Mouse (Mus musculus) forebrain, embryonic 10.5 days (tissue): Measurements from ENCODE around the gene Zgpat. TPM values are rescaled to one million over a fixed set of nuclear protein-coding genes. Genes with fewer than 3 reads are reported as not detected.

Source experiments
- DNase-seq: peaks from one replicate; pipeline ENCODE4 v3.0.0-alpha.2; 2017; ENCODE audit warnings: low spot score; ENCODE audit errors: extremely low spot score
- H3K27ac ChIP-seq: fragments of 300-500 bp; sonication (generic); 2 replicates; pipeline ENCODE4 v1.5.1; 2016; ENCODE audit warnings: mild to moderate bottlenecking
- H3K27me3 ChIP-seq: fragments of 300-500 bp; sonication (generic); 2 replicates; pipeline ENCODE4 v1.6.1; 2016; ENCODE audit warnings: mild to moderate bottlenecking; ENCODE audit not compliant: poor library complexity, severe bottlenecking
- H3K36me3 ChIP-seq: fragments of 300-500 bp; sonication (generic); replicated peaks from 2 replicates; pipeline ENCODE4 v1.6.1; 2016; ENCODE audit warnings: mild to moderate bottlenecking, moderate library complexity
- H3K4me1 ChIP-seq: fragments of 300-500 bp; sonication (generic); 2 replicates; pipeline ENCODE4 v1.6.1; 2016
- H3K4me3 ChIP-seq: fragments of 300-500 bp; sonication (generic); 2 replicates; pipeline ENCODE4 v1.5.1; 2016; ENCODE audit warnings: mild to moderate bottlenecking, moderate library complexity
- H3K9me3 ChIP-seq: fragments of 300-500 bp; sonication (generic); 2 replicates; pipeline ENCODE4 v1.6.1; 2016; ENCODE audit warnings: mild to moderate bottlenecking, moderate library complexity
- WGBS: fragments of 180-500 bp; shearing (Covaris S2); methylation state at CpG from one replicate; pipeline ENCODE4 v1.1.7; 2016; 5-methylcytosine and 5-hydroxymethylcytosine counted together
- polyA plus RNA-seq: library from polyadenylated mRNA; unstranded; fragments of >200 nt; fragmentation: Nextera tagmentation; extraction: Ambion mirVana; gene quantifications from 2 replicates; pipeline ENCODE4 v1.2.1, GENCODE M21; 2016

Zgpat gene
- polyA plus RNA-seq, 1 experiment from 2014 or later: 43.7 TPM

- Histone ChIP-seq H3K9me3 (0 out of 2 replicates have a peak, but pooled peaks cover 6% of the 10 kb centered on the region), H3K27ac (no peak overlapping the region), H3K4me3 (no peak overlapping the region), H3K27me3 (no peaks in the 10 kb centered on the region), H3K4me1 (peaks cover 35% of the 10 kb centered on the region), H3K36me3 (peaks cover 59% of the 10 kb centered on the region)
- DNase-seq: no peak
- WGBS: 95% methylated on average over 5 of the region's 5 CpGs
These were observed 5.3 kb downstream of the Zgpat start for GRCm38 (mm10) chr2:181370001-181370400.

GRCm38 (mm10) chr2:181375787-181376186 lies 11.1 kb downstream of the Zgpat start:
- Histone ChIP-seq H3K4me1 (no peaks in the 10 kb centered on the region), H3K36me3 (peaks cover 55% of the 10 kb centered on the region), H3K9me3 (no peaks in the 10 kb centered on the region), H3K4me3 (no peak overlapping the region), H3K27ac (no peak overlapping the region), H3K27me3 (no peaks in the 10 kb centered on the region)
- DNase-seq: no peak
- 90% methylated on average over 2 of the region's 2 CpGs for WGBS

GRCm38 (mm10) chr2:181377230-181377629 lies 12.5 kb downstream of the Zgpat start:
- Histone ChIP-seq H3K4me1 (no peaks in the 10 kb centered on the region), H3K27ac (no peak overlapping the region), H3K27me3 (no peaks in the 10 kb centered on the region), H3K4me3 (no peak overlapping the region), H3K36me3 (peaks cover 56% of the 10 kb centered on the region), H3K9me3 (no peaks in the 10 kb centered on the region)
- 86% methylated on average over 2 of the region's 2 CpGs for WGBS
- no peak for DNase-seq

GRCm38 (mm10) chr2:181378701-181379100 lies 14.0 kb downstream of the Zgpat start:
- no peaks in the 10 kb centered on the region for H3K4me1 ChIP-seq
- H3K9me3 ChIP-seq: no peaks in the 10 kb centered on the region
- no peak for DNase-seq
- H3K27ac ChIP-seq: no peak overlapping the region
- H3K27me3 ChIP-seq: no peaks in the 10 kb centered on the region
- peaks cover 70% of the 10 kb centered on the region for H3K36me3 ChIP-seq
- no peak overlapping the region for H3K4me3 ChIP-seq
- 92% methylated on average over 5 of the region's 5 CpGs for WGBS

- Histone ChIP-seq H3K27me3 (no peaks in the 10 kb centered on the region), H3K27ac (no peak within 1 kb of the TSS), H3K4me3 (no peak within 1 kb of the TSS), H3K4me1 (no peaks in the 10 kb centered on the region), H3K36me3 (peaks cover 72% of the 10 kb centered on the region), H3K9me3 (no peaks in the 10 kb centered on the region)
- 95% methylated on average over 12 of the region's 12 CpGs for WGBS
- DNase-seq: no peak
These were observed 15.1 kb downstream of the Zgpat start, which contains the start of gene Lime1 for GRCm38 (mm10) chr2:181379778-181380177. Gene Lime1, plus strand, starts transcription at chr2:181380078.

GRCm38 (mm10) chr2:181380251-181380650 lies 15.5 kb downstream of the Zgpat start:
- no peak overlapping the region for H3K27ac ChIP-seq
- WGBS: 91% methylated on average over 5 of the region's 5 CpGs
- no peak overlapping the region for H3K4me3 ChIP-seq
- peaks cover 74% of the 10 kb centered on the region for H3K36me3 ChIP-seq
- H3K27me3 ChIP-seq: no peaks in the 10 kb centered on the region
- H3K4me1 ChIP-seq: no peaks in the 10 kb centered on the region
- DNase-seq: no peak
- no peaks in the 10 kb centered on the region for H3K9me3 ChIP-seq

- H3K4me3 ChIP-seq: no peak overlapping the region
- DNase-seq: no peak
- no peaks in the 10 kb centered on the region for H3K4me1 ChIP-seq
- WGBS: 94% methylated on average over 5 of the region's 5 CpGs
- no peak overlapping the region for H3K27ac ChIP-seq
- H3K9me3 ChIP-seq: no peaks in the 10 kb centered on the region
- H3K27me3 ChIP-seq: no peaks in the 10 kb centered on the region
- peaks cover 81% of the 10 kb centered on the region for H3K36me3 ChIP-seq
These were observed 16.4 kb downstream of the Zgpat start for GRCm38 (mm10) chr2:181381107-181381506.

- H3K4me3 ChIP-seq: no peak overlapping the region
- H3K36me3 ChIP-seq: peaks cover 87% of the 10 kb centered on the region
- WGBS: 95% methylated on average over 6 of the region's 6 CpGs
These were observed 17.0 kb downstream of the Zgpat start for GRCm38 (mm10) chr2:181381631-181382306.

GRCm38 (mm10) chr2:181384463-181384862 lies 19.7 kb downstream of the Zgpat start:
- Histone ChIP-seq H3K27ac (no peak overlapping the region), H3K27me3 (no peaks in the 10 kb centered on the region), H3K9me3 (no peaks in the 10 kb centered on the region), H3K36me3 (peaks cover 81% of the 10 kb centered on the region), H3K4me1 (no peaks in the 10 kb centered on the region), H3K4me3 (no peak overlapping the region)
- DNase-seq: no peak
- 92% methylated on average over 7 of the region's 7 CpGs for WGBS

More at GRCm38 (mm10) chr2:181381631-181382306, 17.0 kb downstream of the Zgpat start:
- Histone ChIP-seq H3K4me1 (no peaks in the 10 kb centered on the region), H3K27me3 (no peaks in the 10 kb centered on the region), H3K27ac (no peak overlapping the region), H3K9me3 (no peaks in the 10 kb centered on the region)
- DNase-seq: no peak

GRCm38 (mm10) chr2:181384919-181385391 lies 20.2 kb downstream of the Zgpat start:
- Histone ChIP-seq H3K27ac (no peak overlapping the region), H3K27me3 (no peaks in the 10 kb centered on the region), H3K9me3 (no peaks in the 10 kb centered on the region), H3K4me3 (no peak overlapping the region), H3K36me3 (peaks cover 78% of the 10 kb centered on the region), H3K4me1 (no peaks in the 10 kb centered on the region)
- no peak for DNase-seq
- 89% methylated on average over 4 of the region's 4 CpGs for WGBS

GRCm38 (mm10) chr2:181385885-181386284 lies 21.2 kb downstream of the Zgpat start:
- H3K27ac ChIP-seq: no peak overlapping the region
- no peak for DNase-seq
- 94% methylated on average over 3 of the region's 3 CpGs for WGBS

GRCm38 (mm10) chr2:181386663-181387210 lies 22.0 kb downstream of the Zgpat start:
- no peak overlapping the region for H3K4me3 ChIP-seq
- no peak overlapping the region for H3K27ac ChIP-seq
- whole genome bisulfite sequencing: 77% methylated on average over 4 of the region's 4 CpGs
- H3K27me3 ChIP-seq: no peaks in the 10 kb centered on the region
- H3K36me3 ChIP-seq: peaks cover 78% of the 10 kb centered on the region
- no peak for DNase-seq
- H3K9me3 ChIP-seq: no peaks in the 10 kb centered on the region
- H3K4me1 ChIP-seq: no peaks in the 10 kb centered on the region

More at GRCm38 (mm10) chr2:181385885-181386284, 21.2 kb downstream of the Zgpat start:
- Histone ChIP-seq H3K9me3 (no peaks in the 10 kb centered on the region), H3K27me3 (no peaks in the 10 kb centered on the region), H3K4me3 (no peak overlapping the region), H3K36me3 (peaks cover 78% of the 10 kb centered on the region), H3K4me1 (no peaks in the 10 kb centered on the region)

- Histone ChIP-seq H3K4me1 (no peaks in the 10 kb centered on the region), H3K27ac (no peak overlapping the region), H3K36me3 (peaks cover 73% of the 10 kb centered on the region), H3K9me3 (no peaks in the 10 kb centered on the region), H3K4me3 (no peak overlapping the region), H3K27me3 (no peaks in the 10 kb centered on the region)
- WGBS: 79% methylated on average over 4 of the region's 4 CpGs
- DNase-seq: no peak
These were observed 25.6 kb downstream of the Zgpat start for GRCm38 (mm10) chr2:181390136-181390870.
